Mouse (Mus musculus) gastrocnemius, adult 2 months (tissue): ENCODE measurements at regions not wholly inside any gene's neighbourhood (a gene's known extent, or its start where the extent isn't known, plus 50 kb on each side); places are given as distances from the start of the nearest gene placed in this dataset.

ENCODE experiments used
- DNase-seq: peaks from one replicate; pipeline ENCODE4 v3.0.0; 2022
- H3K27ac ChIP-seq: fragments of 200-600 bp; 2 replicates; pipeline ENCODE4 v1.8.1; 2022; ENCODE audit warnings: mild to moderate bottlenecking
- H3K4me3 ChIP-seq: fragments of 200-600 bp; 2 replicates; pipeline ENCODE4 v1.8.1; 2022; ENCODE audit warnings: mild to moderate bottlenecking, moderate library complexity
- CTCF ChIP-seq: fragments of 200-600 bp; IDR thresholded peaks from 2 replicates; pipeline ENCODE4 v1.8.1; 2022; ENCODE audit warnings: antibody characterized with exemption, mild to moderate bottlenecking, moderate library complexity
- intact Hi-C: fragments of 180-260 bp; cut with DNase I; formaldehyde crosslinking; loops from one replicate; pipeline ENCODE4 v1.15.1; 2025

DNA sequence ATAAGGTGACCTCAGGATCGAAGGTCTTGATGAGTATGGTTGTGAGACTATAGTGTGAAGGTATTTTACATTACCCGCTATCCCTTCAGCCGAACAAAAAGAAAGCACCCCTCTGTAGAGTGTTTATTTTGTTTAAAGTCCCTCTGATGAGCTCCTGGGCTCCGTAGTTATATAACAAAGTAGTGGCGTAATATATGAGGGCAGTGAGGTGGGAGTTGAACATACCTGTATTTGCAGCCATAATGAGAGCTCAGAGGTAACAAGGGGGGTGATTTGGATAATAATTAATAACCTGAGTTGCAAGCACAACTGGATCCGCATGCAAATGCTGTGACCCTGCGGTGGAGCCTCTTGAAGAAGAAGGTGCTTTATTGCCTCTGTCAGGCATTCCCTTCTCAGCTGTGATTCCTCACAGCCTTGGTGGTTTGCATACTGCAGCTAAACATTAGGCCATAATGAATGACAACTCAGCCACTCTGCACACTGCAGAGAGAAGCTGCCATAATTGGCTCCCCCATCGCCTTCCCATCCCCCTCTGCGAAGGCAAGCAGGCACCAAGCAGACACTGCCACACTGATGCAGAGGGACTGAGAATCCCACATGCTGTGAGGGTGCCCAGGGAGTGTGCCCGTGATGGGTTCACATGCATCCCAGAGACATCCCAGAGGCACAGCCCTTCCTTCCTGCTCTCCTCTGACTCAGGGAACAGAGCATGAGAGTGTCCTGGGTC, 163.3 kb downstream of the Nuf2 start:
- Histone ChIP-seq H3K27ac (no peak overlapping the region), H3K4me3 (no peak overlapping the region)
- intact Hi-C loops: no loop called here
- no peak for DNase-seq
- no peak for TF ChIP-seq CTCF

DNA sequence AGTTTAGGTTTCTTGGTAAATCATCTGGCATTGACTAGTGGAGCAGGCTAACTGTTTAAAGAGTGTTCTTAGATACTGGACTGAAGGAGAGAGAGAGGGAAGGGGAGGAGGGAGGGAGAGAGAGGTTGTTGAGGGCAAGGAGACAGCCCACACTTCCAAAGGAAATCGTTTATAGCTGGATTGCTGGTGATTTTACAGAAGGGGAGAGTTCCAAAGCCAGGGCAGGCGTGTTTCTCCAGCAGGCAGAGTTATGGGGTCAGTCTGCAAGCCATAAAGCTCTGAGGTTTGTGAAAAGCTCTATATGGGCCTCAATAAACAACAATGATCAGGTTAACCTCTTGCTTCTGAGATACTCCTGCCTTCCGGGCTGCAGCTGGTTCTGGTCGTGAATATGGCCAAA, 163.9 kb downstream of the Nuf2 start:
- Histone ChIP-seq H3K27ac (no peak overlapping the region), H3K4me3 (no peak overlapping the region)
- no peak for DNase-seq
- intact Hi-C loops: no loop called here
- TF ChIP-seq CTCF: no peak

DNA sequence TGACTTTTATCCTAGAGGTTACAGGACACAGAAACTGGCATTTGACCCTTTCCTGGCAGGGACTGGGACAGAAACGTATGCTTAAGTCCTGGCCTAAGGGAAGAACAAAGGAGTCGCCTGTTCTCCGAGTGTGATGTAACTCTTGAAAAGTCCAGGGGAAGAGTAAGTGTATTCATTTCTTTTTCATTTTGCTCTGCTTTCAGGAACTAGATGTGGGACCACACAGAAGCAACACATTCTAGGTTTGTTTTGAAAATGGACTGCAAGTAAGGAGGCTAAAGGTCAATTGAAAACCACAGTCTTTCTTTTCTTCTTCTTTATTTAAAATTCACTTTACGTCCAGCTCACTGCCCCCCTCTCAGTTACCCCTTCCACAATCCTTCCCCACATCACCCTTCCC, 168.7 kb downstream of the Nuf2 start:
- no peak for TF ChIP-seq CTCF

DNA sequence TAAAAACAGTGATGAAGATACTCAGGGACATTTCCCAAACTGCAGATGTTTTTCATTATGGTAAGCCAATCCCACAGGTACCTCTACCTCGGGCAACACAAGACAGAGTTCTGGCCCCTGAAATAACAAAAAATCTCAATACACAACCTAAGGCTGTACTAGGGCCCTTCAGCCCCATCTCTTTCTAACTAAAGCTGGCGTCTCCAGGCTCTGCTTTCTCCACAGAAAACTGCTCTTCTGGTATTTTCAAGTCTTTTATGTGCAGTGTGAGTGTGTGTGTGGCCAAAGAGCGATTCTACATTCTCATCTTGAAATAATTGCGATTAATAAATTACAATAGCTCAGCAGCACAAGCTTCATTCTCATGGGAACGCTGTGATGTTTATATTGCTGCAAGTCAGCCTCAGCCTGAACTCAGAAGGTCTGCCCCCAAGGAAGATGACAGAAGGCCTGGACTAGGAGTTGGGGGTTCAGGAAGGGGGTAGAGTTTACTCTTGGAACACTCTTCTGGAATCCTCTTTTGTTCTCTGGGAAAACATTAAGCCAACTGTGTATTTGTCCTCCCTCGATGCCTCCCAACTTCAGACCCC, 173.5 kb downstream of the Nuf2 start:
- intact Hi-C loops: no loop called here
- Histone ChIP-seq H3K4me3 (no peak overlapping the region), H3K27ac (no peak overlapping the region)
- TF ChIP-seq CTCF: no peak
- no peak for DNase-seq

More for the DNA sequence above, 168.7 kb downstream of the Nuf2 start:
- no peak overlapping the region for H3K27ac ChIP-seq
- intact Hi-C loops: no loop called here
- DNase-seq: no peak
- no peak overlapping the region for H3K4me3 ChIP-seq

- Histone ChIP-seq H3K4me3 (no peak overlapping the region), H3K27ac (no peak overlapping the region)
- intact Hi-C loops: loop anchor here (5.0 kb wide), 2 partner anchors 1127 to 1262 kb away; no protein-coding TSS in a partner anchor
- peak; percentile 52 for TF ChIP-seq CTCF
- DNase-seq: no peak
Observed at GRCm38 (mm10) chr1:169354021-169354420, 177.2 kb downstream of the Nuf2 start.

DNA sequence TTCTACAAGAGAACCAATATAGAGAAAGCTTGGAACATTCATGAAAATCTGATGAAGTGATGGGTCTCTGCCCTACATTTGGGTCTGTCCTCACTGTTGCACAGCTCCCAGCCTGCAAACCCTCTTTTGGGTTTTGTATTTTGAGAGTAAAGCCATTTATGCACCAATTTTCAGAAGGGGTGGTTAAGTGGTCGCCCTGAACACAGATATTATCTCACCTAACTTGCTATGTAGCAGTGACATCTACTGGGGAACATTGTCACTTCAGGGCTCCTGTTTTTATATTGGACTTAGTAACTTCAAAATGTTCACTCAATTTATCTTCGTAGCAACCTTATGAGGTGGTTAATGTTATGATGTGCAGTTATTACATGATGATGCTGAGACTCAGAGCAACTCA, 183.6 kb downstream of the Nuf2 start:
- Histone ChIP-seq H3K4me3 (no peak overlapping the region), H3K27ac (no peak overlapping the region)
- no peak for DNase-seq
- TF ChIP-seq CTCF: peak; percentile 66
- intact Hi-C loops: loop anchor here (2.0 to 10.0 kb wide), 2 partner anchors 893 to 1405 kb away; no protein-coding TSS in a partner anchor

DNA sequence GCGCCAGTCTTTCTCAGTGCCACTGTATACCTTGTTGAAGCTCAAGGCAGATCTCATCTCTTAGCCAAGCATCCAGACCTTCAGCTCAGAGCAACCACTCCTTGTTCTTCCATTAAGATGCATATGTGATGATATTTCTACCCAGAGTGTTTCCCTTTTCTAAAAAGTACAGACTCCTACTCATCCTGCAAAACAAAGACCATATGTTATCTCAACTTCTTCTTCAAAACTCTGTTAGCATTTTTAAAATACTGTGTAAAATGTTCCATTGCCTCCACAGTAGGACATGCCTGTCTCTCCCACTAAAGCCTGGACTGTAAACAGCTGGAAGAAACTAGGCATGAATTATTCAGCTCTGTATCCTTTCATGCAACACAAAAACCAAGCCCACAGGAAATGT, 184.4 kb downstream of the Nuf2 start:
- no peak for DNase-seq
- TF ChIP-seq CTCF: no peak
- H3K4me3 ChIP-seq: no peak overlapping the region
- intact Hi-C loops: loop anchor here (10.0 kb wide), 1 partner anchor 892 kb away; no protein-coding TSS in a partner anchor
- no peak overlapping the region for H3K27ac ChIP-seq

- Histone ChIP-seq H3K4me3 (no peak overlapping the region), H3K27ac (no peak overlapping the region)
- intact Hi-C loops: loop anchor here (10.0 kb wide), 1 partner anchor 886 kb away; no protein-coding TSS in a partner anchor
- DNase-seq: no peak
- no peak for TF ChIP-seq CTCF
Observed at GRCm38 (mm10) chr1:169341131-169341530, 190.1 kb downstream of the Nuf2 start.

GRCm38 (mm10) chr1:169338461-169338860, 192.8 kb downstream of the Nuf2 start:
- intact Hi-C loops: no loop called here

DNA sequence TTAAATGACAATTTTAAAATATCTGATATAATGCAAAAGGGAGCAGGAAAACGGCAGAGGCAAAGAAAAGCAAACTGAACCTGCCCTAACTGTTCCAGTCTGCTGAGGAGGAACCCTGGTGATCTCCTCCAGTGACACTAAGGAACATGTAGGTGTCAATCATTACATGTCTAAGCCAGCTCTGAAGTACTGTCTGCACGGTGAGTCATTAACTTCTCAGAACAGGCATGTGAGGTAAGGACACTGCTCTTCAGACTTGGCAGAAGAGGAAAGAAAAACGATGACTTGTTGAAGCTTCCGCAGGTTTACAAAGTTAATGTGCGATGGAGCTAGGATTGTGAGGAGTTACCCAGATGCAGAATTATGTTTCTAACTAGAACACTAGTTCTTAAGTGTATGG, 199.1 kb downstream of the Nuf2 start:
- H3K4me3 ChIP-seq: no peak overlapping the region
- DNase-seq: no peak
- intact Hi-C loops: no loop called here
- TF ChIP-seq CTCF: no peak
- no peak overlapping the region for H3K27ac ChIP-seq

More at GRCm38 (mm10) chr1:169338461-169338860, 192.8 kb downstream of the Nuf2 start:
- no peak for DNase-seq
- no peak for TF ChIP-seq CTCF
- Histone ChIP-seq H3K4me3 (no peak overlapping the region), H3K27ac (no peak overlapping the region)

- DNase-seq: no peak
- H3K27ac ChIP-seq: no peak overlapping the region
- TF ChIP-seq CTCF: no peak
- no peak overlapping the region for H3K4me3 ChIP-seq
- intact Hi-C loops: no loop called here
Observed at GRCm38 (mm10) chr1:169313241-169313640, 218.0 kb downstream of the Nuf2 start.

- intact Hi-C loops: no loop called here
Observed at GRCm38 (mm10) chr1:169283440-169283839, 247.8 kb downstream of the Nuf2 start.

DNA sequence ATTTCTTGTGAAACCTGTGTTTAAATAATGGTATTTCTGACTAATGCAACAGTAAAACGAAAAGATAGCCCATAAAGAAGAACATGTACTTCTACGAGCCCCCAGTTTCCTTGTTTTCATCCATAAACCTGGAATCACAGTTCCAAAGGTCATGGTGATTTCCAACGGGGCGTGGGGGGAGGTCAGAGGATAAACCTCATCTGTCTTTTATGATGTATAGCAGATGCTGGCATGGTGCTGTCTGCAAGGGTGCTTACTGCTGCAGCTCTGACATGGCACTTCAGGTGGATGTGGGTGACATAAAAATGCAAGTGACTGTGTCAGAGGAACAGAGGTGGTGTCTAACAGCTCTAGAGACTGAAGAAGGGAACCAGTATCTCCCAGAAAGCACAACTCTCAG, 260.5 kb downstream of the Nuf2 start:
- H3K27ac ChIP-seq: no peak overlapping the region
- DNase-seq: no peak
- no peak for TF ChIP-seq CTCF
- intact Hi-C loops: no loop called here
- H3K4me3 ChIP-seq: no peak overlapping the region

More at GRCm38 (mm10) chr1:169283440-169283839, 247.8 kb downstream of the Nuf2 start:
- DNase-seq: no peak
- Histone ChIP-seq H3K4me3 (no peak overlapping the region), H3K27ac (no peak overlapping the region)
- TF ChIP-seq CTCF: no peak
